Mouse (Mus musculus): ENCODE measurements around the gene Dpf3.

Gene Dpf3

DNA sequence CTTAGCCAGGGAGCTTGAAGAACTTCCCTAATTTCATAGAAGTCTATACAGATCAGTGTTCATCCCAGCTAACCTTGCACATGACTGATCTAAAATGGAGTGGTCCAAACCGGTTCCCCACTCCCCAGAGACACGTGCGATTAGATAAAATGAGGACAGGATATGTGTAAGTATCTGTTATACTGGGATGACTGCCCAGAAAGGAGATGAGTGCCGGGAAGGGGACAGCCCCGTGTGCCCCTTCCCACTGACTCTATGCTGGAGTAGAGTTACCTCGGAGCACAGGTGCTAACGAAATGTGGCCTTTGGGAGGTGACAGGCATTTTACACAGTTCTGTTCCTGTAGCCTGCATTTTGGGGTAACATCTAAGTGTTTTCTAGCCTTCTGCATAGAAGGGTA lies 15.8 kb downstream of the Dpf3 start:
- no peak for DNase-seq (ENCODE audit: inconsistent age in 2 of 2, low spot score in 1 of 2)

DNA sequence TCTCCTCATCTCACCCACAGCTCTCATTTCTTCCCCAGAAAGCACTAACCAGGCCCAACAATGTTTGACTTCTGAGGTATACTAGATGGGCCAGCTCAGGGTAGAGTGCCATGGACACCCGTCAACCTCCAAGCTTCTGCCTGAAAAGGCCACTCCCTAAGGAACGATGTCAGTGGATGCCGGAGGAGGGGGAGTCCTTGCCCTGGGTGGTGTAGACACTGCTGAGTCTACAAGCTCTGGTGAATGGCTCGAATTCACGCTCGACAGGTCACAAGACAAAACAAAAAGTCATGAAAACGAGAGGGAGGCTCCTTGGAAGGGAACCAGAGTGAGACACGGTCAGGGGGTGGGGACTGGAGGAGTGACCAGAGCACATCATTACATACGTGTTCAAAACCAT lies 17.4 kb downstream of the Dpf3 start:
- DNase-seq (ENCODE audit: inconsistent age in 2 of 2, low spot score in 1 of 2) = no peak

DNA sequence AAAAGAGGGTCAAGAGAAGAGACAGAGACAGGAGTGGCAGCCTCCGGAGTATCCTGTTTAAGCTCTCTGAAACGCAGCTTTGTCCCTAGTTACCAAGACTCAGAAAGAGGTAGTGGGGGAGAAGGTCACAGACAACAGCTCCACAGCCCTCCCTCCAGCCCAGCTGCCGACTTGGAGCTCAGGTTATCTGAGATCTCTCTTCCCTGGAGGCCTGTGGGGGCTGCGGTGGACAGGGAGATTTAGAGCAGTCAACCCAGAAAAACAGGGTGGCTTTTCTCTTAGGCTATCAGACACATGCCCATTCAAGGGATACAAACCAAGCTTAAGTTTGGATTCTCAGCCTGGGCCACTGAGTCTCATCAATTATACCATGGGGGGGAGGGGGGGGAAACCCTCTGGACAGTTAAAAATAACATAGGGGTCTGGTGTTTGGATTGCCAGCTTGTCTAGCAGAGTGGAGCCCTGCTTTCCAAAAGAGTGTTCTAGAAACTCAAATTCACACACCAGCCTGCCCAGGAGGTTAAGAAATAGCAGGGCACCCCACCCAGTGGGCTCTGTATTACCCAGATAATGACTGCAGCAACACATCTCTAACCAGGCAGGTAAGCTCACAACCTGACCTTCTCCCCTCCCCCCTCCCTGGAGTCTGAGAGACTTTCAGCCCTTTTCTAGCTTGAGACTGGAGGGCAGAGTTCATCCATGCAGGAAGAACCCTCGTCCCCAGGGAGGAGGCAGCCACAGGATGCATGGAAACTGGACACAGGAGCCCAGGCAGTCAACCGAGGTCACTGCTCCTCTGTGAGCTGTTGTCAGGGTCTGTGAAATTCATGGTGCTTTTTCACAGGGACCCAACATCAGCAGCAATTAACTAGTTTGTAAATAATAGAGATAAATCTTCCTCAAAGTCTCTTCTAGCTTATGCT lies 20.7 kb downstream of the Dpf3 start:
- DNase-seq (ENCODE audit: inconsistent age in 2 of 2, low spot score in 1 of 2) = peak in 1 of 2 experiments; percentile 48

DNA sequence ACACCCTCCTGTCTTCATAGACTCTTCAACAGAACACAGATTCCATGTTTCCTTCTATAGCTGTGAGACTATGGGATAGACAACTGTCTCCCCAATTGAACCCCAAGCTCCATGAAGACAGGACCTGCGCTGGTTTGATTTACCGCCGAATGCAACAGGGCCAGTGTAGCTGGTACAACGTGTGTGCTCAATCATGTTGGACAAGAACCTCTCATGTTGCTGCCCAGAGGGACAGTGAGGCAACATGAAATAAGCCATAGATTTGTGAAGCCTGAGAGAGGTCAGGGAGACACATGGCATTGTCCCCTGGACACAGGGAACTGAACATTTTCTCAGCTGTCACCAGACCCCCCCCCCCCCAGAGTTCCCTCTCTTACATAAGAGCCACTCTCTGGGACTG lies 21.5 kb downstream of the Dpf3 start:
- DNase-seq (ENCODE audit: inconsistent age in 2 of 2, low spot score in 1 of 2) = no peak

DNA sequence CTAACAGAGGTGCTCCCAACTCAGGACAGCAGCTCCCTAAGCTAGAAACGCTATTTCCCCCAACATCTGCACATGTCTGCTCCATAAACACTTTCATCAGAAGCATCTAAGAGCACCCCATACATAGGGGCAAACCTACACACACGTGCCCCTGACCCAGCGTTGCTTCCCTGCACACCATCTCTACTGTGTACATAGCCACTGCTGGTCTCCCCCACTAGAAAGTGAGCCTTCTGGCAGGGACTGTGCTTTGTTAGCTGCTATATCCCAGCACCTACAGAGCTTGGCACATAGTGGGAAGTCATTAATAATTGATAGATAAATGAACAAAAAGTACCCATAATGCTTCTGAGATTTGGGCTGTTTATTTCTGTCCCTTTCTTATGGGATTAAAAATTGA lies 27.2 kb downstream of the Dpf3 start:
- DNase-seq (ENCODE audit: inconsistent age in 2 of 2, low spot score in 1 of 2) = no peak

DNA sequence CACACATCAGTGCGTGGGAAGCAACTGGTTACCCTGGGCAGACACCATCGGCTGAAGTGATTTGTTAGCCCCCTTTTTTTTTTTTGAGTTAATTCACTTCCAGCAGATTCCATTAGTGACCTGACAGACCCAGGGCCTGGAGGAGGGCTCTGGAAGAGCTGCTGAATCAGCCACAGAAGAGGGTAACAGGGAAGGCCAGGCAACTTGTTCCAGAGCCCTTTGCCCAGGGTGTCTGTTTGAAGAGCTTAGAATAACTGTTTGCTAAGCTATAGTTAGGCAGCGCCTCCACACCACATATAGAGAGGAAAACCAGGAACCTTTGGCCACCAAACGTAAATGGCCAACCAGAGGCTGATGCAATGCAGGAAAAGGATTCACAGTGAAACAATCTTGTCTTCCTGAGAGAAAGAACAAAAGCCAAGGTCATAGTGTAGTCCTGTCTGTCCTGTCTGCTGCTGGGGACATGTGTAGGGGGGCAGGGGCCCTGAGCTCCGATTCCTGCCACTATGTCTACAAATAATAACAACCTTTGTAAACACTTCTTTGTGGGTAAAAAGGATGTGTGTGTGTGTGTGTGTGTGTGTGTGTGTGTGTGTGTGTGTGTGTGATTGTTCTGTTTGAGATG lies 32.7 kb downstream of the Dpf3 start:
- no peak for DNase-seq (ENCODE audit: inconsistent age in 2 of 2, low spot score in 1 of 2)

DNA sequence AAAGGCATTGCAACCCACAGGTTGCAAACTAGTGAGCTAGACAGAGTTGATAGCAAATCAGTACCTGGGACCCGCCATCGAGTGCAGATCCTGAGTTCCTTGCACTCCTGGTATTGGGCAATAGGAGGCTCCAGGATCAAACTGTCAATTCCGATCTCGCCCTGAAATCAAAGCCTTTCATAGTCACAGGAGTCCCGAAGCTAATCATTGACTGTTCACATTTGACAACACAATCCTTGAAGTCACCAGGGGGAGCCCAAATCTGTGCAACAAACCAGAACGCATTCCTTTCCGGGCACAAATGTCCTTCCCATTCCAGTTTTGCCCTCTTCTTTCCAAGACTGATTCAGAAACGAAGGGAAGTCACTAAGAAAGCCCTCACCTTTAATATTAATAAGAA lies 35.7 kb downstream of the Dpf3 start:
- DNase-seq (ENCODE audit: inconsistent age in 2 of 2, low spot score in 1 of 2) = no peak

DNA sequence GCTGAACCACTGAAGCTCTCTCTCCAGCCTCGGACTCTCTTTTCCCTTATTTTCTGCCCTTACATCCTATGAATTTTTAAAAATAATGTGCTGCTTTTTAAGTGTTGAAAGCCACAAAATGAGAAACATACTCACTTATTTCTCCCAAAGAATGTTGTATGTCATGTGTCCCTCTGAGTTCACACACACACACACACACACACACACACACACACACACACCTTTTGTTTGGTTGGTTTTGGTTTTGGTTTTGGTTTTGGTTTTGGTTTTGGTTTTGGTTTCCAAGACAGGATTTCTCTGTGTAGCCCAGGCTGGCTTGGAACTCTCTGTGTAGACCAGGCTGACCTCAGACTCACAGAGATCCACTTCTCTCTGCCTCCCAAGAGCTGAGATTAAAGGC lies 37.0 kb downstream of the Dpf3 start:
- no peak for DNase-seq (ENCODE audit: inconsistent age in 2 of 2, low spot score in 1 of 2)

DNA sequence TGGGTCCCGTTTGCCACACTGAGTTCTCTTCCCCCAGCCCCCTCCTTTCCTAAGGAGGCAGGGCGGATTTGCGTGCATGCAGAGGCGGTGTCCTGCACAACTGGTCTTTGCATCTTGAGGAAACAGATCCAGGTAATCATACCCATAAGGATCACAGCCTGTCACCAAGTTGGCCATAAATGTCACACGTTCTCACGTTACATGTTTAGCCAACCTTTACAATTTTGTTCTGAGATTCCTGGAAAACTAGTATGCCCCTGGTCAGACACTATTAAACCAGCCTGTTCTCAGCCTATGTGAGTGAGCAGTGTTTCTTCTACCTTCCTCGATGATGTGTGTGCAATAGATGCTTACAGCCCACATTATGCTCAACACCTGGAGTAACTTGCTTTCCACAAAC lies 38.3 kb downstream of the Dpf3 start:
- DNase-seq (ENCODE audit: inconsistent age in 2 of 2, low spot score in 1 of 2) = no peak

DNA sequence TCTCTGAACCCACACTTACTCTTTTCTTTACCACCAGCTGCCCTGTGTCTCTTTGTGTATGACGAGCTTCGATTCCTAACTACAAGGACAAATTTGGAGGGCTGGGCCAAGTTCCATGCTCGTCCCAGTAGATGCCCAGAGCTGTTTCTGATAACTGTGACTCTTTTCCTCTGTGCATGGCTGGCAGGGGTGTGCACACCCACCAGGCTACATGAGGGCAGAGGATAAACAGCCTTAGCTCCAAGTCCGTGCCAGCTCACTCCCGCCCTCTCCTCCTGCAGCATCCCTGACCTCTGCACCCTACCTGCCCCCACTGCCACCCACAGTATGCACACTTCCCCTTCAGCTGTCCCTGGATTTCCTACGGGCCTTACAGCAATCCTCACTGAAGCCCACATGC lies 41.9 kb downstream of the Dpf3 start:
- DNase-seq (ENCODE audit: inconsistent age in 2 of 2, low spot score in 1 of 2) = peak in 1 of 2 experiments; percentile 59

DNA sequence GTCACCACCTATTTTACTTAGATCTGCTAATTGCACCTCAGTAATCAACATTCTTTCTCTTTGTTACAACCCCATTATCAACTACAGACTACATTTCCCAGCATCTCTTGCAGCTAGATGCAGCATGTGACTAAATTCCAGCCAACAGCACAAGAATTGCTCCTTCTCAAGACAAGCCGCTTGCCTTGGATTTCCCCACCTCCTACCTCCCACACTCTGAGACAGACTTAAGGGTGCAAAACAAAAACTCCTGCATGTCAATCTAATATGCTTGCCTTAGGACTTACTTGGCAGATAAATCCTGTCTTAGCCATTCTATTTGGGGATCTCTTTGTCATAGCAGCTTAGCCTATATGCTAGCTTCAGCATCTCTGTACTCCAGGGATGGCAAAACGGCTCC lies 43.1 kb downstream of the Dpf3 start:
- DNase-seq (ENCODE audit: inconsistent age in 2 of 2, low spot score in 1 of 2) = no peak

DNA sequence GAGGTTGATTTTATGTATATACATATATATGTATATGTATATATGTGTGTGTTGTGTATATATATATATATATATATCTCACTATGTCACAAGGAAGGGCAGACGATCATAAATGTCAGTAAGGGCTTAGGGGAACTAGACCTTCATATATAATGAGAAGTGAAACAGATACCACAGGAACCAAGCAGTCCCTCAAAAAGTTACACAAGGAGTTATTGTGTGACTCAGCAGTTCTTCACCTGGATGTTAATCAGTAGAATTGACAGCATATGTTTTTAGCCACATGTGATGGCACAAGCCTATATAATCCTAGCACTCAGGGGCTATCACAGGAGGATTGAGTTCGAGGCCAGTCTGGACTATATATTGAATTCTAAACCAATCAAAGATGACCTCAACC lies 49.5 kb downstream of the Dpf3 start:
- no peak for DNase-seq (ENCODE audit: inconsistent age in 2 of 2, low spot score in 1 of 2)

DNA sequence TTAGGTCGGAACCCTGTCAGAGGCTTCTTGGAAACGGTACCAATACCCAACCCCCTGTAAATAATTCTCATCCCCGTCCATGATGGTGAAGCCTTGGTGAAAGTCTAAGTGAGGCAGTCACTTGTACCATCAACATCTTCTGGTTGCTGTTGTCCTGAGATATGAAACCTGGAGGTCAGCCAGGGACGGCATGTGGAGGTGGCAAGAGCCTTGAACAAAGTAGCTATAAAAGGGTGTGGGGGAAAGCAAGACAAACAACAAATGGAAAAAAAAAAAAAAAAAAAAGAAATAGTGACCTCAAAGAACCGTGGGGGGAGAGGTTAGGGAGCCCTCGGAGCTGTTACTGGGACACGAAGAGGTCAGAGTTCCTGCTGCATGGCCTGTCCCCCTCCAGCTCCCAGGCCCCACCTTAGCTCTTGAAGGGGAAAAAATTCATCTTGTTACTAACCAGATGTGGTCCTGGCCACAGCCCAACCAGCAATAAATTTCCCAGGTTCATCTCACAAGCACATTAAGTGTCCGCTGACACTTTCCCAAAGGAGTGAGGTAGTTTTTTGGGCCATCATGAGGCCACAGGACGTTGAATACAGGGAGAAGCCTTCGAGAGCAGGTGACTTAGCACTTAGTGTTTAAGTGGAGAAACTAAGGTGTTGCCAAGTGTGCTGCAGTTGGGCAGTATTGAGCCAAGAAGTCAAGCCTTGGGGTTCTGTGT lies 53.4 kb downstream of the Dpf3 start:
- DNase-seq (ENCODE audit: inconsistent age in 2 of 2, low spot score in 1 of 2) = no peak

DNA sequence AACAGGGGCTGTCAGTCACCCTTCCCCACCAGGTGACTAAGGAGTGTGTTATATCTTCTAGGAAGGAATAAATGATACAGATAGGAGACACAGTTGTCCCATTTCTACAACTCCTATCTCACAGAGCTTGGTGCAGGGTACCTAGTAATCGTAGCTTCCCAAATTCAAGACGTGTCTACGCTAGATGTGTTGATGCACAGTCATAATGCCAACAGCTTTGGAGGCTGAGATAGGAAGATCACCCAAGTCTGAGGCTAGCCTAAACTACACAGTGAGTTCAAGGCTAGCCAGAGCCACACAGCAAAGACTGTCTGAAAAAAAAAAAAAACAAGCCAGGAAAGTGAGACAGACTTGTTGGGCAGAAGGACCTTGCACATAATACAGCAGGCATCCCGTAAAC lies 54.1 kb downstream of the Dpf3 start:
- DNase-seq (ENCODE audit: inconsistent age in 2 of 2, low spot score in 1 of 2) = no peak

DNA sequence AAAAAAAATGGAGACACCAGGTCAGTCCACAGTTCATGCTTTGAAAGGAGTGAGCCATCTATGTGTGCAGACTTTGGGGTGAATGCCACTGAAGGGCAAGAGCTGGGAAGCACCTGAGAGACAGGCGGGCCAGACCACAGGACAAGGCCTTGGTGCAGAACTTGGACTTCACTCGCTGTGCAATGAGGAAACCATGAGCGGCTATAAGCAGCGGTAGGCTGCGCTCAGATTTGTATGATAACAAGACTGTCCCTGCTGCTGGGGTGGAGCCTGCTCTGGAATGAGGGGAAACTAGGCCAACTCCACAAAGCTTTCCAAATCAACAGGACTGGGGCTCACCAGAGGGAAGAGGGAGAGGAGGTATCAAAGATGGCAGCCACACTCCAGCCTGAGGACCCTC lies 57.3 kb downstream of the Dpf3 start:
- DNase-seq (ENCODE audit: inconsistent age in 2 of 2, low spot score in 1 of 2) = no peak

DNA sequence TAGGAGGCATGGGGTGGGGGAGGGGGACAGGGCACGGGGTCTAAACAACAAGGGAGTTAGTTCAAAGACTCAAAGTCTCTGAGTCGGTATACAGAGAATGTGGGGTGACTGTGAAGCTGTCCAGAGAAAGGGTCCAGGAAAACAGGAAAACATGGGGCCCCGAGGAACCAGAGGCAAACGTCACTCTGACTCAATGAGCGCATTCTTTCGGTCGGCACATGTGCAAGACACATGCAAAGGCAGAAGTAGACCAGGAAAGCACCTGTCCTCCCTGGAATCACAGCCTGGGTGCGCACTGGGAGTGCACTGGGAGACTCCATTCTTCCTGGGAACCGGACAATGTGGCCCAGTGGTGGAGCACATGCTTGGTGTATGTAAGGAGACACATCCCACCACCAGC lies 59.5 kb downstream of the Dpf3 start:
- DNase-seq (ENCODE audit: inconsistent age in 2 of 2, low spot score in 1 of 2) = peak in 1 of 2 experiments; percentile 50

DNA sequence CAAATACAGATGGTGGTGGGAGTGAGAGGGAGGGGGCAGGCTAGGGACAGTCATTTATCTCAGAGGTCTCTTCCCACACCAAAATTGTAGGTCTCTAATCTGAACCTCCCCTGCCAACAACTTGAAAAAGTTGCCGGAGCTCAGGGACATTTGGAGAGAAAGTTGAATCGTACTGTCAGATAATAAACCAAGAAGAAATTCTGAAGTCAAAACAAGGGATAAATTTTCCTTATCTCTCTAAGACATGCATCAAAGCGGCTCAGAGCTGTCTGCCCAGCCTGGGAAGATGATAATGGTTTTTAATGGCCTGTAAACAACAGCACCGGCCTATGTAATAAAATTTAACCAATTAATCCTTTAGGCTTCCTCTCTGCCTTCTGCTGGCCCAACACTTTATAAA lies 59.9 kb downstream of the Dpf3 start:
- DNase-seq (ENCODE audit: inconsistent age in 2 of 2, low spot score in 1 of 2) = peak in 1 of 2 experiments; percentile 71

DNA sequence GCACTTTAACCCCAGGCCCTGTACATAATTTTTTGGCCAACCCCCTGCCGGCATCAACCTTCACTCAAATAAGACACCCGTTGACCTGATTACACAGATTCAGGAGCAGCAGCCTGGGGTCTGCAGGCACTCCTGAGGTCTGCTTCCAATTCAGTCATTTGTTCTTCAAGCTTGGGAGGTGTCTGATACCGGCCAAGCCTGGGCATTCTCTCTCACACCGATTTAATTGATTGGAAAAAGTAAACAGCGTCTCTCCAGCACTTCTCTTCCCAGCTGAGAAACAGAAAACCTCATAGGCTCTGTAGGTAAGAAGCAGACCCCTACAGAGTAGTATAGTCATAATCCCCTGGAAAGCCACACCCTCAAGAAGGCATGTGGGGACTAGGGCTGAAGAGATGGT lies 61.2 kb downstream of the Dpf3 start:
- DNase-seq (ENCODE audit: inconsistent age in 2 of 2, low spot score in 1 of 2) = no peak

DNA sequence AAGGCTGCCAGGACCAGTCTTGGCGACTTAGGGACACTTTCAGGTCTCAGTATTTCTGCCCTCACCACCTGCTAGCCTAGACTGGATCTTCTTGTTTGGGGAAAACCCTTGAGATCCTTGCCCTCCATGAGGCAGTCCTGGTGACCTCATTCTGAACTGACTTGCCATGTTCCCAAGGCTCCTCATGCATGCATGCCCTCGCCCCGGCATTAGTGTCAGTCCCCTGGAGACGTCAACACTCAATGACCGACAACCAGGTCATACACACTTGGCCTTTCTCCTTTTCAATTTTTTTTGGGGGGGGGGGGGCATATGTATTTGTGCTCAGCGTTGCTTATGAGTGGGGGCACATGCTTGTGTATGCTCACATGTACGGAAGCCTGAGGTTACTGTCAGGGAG lies 61.8 kb downstream of the Dpf3 start:
- no peak for DNase-seq (ENCODE audit: inconsistent age in 2 of 2, low spot score in 1 of 2)

DNA sequence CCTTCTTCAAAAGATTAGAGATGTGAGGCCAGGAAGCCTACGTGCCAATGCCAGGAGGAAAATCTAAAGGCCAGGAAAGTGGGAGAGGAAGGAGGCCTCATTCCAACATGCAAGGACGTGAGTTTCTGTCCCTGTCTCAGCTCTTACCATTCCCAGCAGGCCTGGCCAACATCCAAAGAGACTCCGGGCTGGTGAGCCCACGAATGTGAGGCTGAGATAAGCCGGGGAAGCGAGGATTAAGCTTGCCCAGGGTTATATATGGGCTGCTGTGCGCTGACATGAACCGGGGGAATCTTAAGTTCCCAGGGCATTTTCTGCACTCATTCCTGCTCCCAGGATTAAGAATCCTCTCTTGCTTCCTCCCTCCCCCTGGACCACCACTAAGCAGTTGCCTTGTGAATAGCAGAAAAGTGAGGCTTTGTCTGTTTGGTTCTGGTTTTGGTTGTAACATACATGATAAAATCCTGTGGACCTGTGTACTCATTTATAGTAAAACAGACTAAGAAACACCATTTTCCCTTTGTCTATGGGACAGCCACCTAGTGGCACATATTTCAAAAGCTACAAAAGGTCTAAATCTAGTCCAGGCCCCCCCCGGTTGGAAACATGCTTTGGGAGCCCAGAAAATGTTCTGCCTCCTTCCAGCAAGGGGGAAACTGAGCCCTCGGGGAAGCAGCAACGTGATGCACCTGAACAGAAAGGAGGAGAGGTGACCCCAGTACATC lies 62.6 kb downstream of the Dpf3 start:
- DNase-seq (ENCODE audit: inconsistent age in 2 of 2, low spot score in 1 of 2) = peak in 1 of 2 experiments; percentile 70

DNA sequence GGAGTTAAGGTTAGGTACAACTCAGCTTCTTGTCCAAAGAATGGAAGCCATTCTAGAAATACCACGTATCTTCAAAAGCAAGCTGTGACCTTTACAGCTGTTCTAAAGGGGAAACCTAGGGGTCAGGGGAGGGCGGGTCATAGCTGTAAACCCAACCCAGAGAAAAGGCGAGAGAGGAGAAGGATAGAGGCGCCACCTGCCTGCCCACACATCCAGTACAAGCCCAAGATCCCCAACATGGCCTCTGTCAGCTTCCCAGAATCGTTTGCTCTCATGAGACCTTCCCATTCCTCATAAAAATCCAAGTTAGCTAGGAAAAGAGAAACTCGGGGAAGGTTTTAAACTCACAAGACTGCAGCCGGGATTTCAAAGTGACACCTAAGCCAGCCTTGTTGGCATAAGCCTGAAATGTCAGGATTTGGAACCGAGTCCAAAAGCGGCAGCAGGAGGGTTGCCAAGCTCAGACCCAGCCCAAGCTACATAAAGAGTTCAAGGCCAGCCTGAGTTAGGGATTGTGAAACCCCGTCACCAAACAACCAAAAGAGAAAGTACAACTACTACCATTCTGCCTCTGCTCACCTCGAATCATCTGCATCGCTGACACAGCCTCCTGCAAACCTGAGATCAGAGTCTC lies 63.3 kb downstream of the Dpf3 start:
- DNase-seq (ENCODE audit: inconsistent age in 2 of 2, low spot score in 1 of 2) = peak; percentile 85 to 94
